Mouse (Mus musculus) G1E (cell line): ENCODE measurements around the gene Tm2d3.

Source experiments
- CTCF ChIP-seq: IDR thresholded peaks from 2 replicates; pipeline ENCODE4 v1.5.1; 2012; ENCODE audit warnings: low read depth, low read length, inconsistent platforms, mixed read lengths
- GATA1 ChIP-seq: IDR thresholded peaks from 2 replicates; pipeline ENCODE4 v1.6.1; 2012; ENCODE audit warnings: borderline replicate concordance, low read length, inconsistent platforms, mixed read lengths
- GATA2 ChIP-seq: IDR thresholded peaks from 2 replicates; pipeline ENCODE4 v1.6.1; 2012; ENCODE audit warnings: low read depth, low read length, inconsistent platforms, borderline replicate concordance
- POLR2AphosphoS5 ChIP-seq: IDR thresholded peaks from 2 replicates; pipeline ENCODE4 v1.6.1; 2012; ENCODE audit warnings: low read depth, low read length, inconsistent platforms; ENCODE audit not compliant: insufficient replicate concordance
- TAL1 ChIP-seq: conservative IDR thresholded peaks from 2 replicates; pipeline ENCODE4 v1.6.1; 2012; ENCODE audit warnings: low read depth, low read length, inconsistent platforms, mixed read lengths

DNA sequence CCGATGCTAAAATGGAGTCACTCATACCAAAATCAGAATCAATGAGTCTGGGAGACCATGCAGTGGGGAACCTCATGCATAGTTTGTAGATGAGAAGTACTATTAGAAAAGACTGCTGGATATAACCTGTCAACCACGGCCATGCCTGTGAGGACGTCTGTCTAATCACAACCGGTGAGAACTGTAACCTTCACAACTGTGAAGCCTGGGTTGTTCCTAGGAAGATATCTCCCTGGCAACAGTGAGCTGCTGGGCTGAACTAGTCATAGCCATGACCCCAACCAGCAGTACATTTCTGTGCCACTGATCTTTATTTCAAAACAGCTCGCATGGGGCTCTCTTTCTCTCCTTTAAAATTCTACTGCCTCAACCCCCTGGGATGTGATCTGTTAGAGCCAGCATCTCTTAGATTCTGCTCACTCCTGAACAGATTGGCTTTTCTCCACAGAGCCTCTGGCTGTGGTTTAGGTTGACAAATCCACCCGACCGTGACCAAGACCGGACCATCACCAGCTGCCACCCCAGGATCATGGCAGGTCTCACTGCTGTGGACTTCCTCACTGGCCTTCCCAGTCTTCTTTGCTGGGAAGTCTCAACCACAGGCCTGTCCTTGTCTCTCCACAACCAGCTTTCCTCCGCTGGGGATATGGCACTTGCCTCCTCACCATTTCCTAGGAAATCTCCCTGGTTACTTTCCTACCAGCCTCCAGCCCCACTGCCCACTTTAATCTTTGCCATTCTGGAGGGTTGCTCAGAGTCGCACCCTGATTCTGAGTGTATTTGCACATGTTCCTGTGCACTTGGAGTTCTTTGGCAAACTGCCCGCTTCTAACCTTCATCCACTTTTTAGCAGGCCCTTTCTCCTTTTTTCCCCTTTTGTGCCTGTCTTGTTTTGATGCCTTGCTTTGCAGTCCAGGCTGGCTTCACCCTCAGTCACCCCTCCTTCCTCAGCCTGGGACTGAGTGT, 57.3 kb downstream of the Tm2d3 start:
- TF ChIP-seq CTCF, result no peak
- no peak for TF ChIP-seq POLR2AphosphoS5
- no peak for TF ChIP-seq GATA1
- no peak for TF ChIP-seq TAL1
- TF ChIP-seq GATA2, result no peak
